Mouse (Mus musculus) CD8-positive naive resting alpha-beta T cell, adult 2 months (primary cell): ENCODE measurements around the gene Vmn2r80.
"Not testable (repeated sequence)": the region's sequence is repeated elsewhere in the genome, so short reads cannot be mapped to it uniquely, and the experiment has no call there.

Source experiments
- DNase-seq, 2 experiments: peaks; one replicate each; pipeline ENCODE4 v3.0.0; 2022; ENCODE audit warnings: low read depth in 2 of 2, low spot score in 2 of 2

Gene Vmn2r80

GRCm38 (mm10) chr10:79148469-79148868 lies at the start of gene Vmn2r80:
Gene Vmn2r80, plus strand, starts transcription at chr10:79148769.
- DNase-seq, result not testable (repeated sequence)

- DNase-seq, result no peak
Measured at GRCm38 (mm10) chr10:79106325-79107282, 42.0 kb upstream of the Vmn2r80 start.

GRCm38 (mm10) chr10:79107531-79107930 lies 41.0 kb upstream of the Vmn2r80 start:
- no peak for DNase-seq

- no peak for DNase-seq
Measured at GRCm38 (mm10) chr10:79109156-79109555, 39.4 kb upstream of the Vmn2r80 start.

GRCm38 (mm10) chr10:79110482-79110881 lies 38.1 kb upstream of the Vmn2r80 start:
- no peak for DNase-seq

GRCm38 (mm10) chr10:79115085-79115484 lies 33.5 kb upstream of the Vmn2r80 start:
- no peak for DNase-seq

GRCm38 (mm10) chr10:79116125-79116849 lies 32.3 kb upstream of the Vmn2r80 start:
- DNase-seq, result peak in 1 of 2 experiments; percentile 9

DNA sequence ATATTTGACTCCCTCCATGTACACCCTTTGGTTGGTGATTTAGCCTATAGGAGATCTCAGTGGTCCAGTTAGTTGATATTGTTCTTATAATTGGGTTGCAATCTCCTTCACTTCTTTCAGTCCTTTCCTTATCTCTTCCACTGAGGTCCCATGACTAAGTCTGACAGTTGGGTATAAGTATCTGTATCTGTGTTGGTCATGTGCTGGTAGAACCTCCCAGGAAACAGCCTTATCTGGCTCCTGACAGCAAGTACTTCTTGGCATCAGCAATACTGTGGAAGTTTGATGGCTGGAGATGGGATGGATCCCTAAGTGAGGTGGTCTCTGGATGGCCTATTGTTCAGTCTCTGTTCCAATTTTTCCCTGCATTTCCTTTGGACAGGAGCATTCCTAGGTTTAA lies 3.0 kb downstream of the Vmn2r80 start:
- DNase-seq, result no peak

- not testable (repeated sequence) for DNase-seq
Measured at GRCm38 (mm10) chr10:79199973-79200372, 51.4 kb downstream of the Vmn2r80 start.

DNA sequence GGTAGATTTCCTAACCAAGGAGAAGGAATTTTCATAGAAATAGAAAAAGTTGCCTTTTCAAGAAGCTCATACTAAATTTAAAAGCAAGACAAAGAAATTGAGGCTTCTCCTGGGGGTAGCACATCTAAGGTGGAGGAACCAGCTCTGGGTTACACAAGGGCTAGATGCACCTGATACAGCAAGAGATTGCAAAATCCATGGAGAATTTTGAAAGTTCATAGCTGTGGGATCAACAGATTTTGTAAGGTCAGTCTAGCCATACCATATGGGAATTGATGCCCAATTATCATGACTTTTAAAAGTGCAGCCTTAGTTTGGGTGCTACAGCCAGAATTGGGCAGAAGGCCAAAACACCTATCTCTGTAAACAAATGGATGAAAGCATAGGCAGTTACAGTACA lies 71.9 kb downstream of the Vmn2r80 start:
- no peak for DNase-seq

DNA sequence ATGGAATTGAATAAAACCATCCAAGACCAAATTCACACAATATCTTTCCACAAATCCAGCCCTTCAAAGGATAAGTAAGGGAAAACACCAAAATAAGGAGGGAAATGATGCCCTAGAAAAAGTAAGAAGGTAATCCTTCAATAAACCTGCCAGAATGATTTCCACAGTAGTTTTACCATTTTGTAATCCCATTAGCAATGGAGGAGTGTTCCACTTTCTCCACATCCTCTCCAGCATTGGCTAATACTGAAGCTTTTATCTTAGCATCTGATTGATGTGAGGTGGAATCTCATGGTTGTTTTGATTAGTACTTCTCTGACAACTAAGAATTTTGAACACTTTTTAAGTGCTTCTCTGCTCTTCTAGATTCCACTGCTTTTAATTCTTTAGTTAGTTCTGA lies 73.0 kb downstream of the Vmn2r80 start:
- no peak for DNase-seq

- no peak for DNase-seq
Measured at GRCm38 (mm10) chr10:79222214-79222613, 73.6 kb downstream of the Vmn2r80 start.
